Mouse (Mus musculus) CH12.LX (cell line): ENCODE data around the gene Fam213a. TPM values are rescaled to one million over a fixed set of nuclear protein-coding genes. Genes with fewer than 3 reads are reported as not detected.

Experiments
- DNase-seq: peaks from one replicate; pipeline ENCODE4 v3.0.0-alpha.2; 2013; ENCODE audit errors: extremely low read depth
- H3K27ac ChIP-seq: 2 replicates; pipeline ENCODE4 v1.5.1; 2012; ENCODE audit warnings: low read depth, mild to moderate bottlenecking, control low read depth, moderate library complexity; ENCODE audit not compliant: insufficient read depth
- H3K27me3 ChIP-seq: replicated peaks from 2 replicates; pipeline ENCODE3; 2012; ENCODE audit warnings: inconsistent platforms
- H3K36me3 ChIP-seq, 2 experiments: replicated peaks in 1 of 2; 2 replicates each; pipeline versions ENCODE3 to v1.6.1; 2012; ENCODE audit warnings: inconsistent platforms in 1 of 2, low read length in 1 of 2, mild to moderate bottlenecking in 1 of 2, mixed read lengths in 1 of 2, moderate library complexity in 1 of 2; ENCODE audit not compliant: control insufficient read depth in 1 of 2, insufficient read depth in 1 of 2
- H3K4me1 ChIP-seq, 2 experiments: 2 replicates each; pipeline ENCODE4 v1.6.1; 2012; ENCODE audit warnings: inconsistent platforms in 1 of 2, moderate library complexity in 1 of 2; ENCODE audit not compliant: insufficient read depth in 2 of 2, control insufficient read depth in 1 of 2
- H3K4me2 ChIP-seq: 2 replicates; pipeline ENCODE4 v1.6.1; 2012; ENCODE audit warnings: low read depth, mild to moderate bottlenecking, control low read depth; ENCODE audit not compliant: poor library complexity, insufficient read depth, severe bottlenecking
- H3K4me3 ChIP-seq, 3 experiments: fragments of 150-350 bp in 1 of 3; sonication (generic) in 1 of 3; replicated peaks in 1 of 3; 2 replicates each; pipeline versions ENCODE3 to v1.5.1; 2011 to 2012; ENCODE audit warnings: low read depth in 2 of 3, low read length in 2 of 3, mild to moderate bottlenecking in 2 of 3, moderate library complexity in 2 of 3, control low read depth in 1 of 3, improper control_type of control experiment in 1 of 3, inconsistent platforms in 1 of 3, mixed read lengths in 1 of 3; ENCODE audit not compliant: poor library complexity in 1 of 3
- H3K79me2 ChIP-seq: replicated peaks from 2 replicates; pipeline ENCODE4 v1.6.1; 2012; ENCODE audit warnings: mild to moderate bottlenecking, moderate library complexity; ENCODE audit not compliant: control insufficient read depth, poor library complexity, insufficient read depth, severe bottlenecking; ENCODE audit errors: extremely low read depth
- H3K9ac ChIP-seq: 2 replicates; pipeline ENCODE4 v1.6.1; 2012; ENCODE audit warnings: low read depth, mild to moderate bottlenecking, control low read depth, moderate library complexity; ENCODE audit not compliant: insufficient read depth
- H3K9me3 ChIP-seq: replicated peaks from 2 replicates; pipeline ENCODE3; 2012; ENCODE audit warnings: low read length, inconsistent platforms, mixed read lengths
- BHLHE40 ChIP-seq: IDR thresholded peaks from 2 replicates; pipeline ENCODE4 v1.6.1; 2011; ENCODE audit warnings: mild to moderate bottlenecking, low read depth, low read length, improper control_type of control experiment
- CHD1 ChIP-seq: IDR thresholded peaks from 2 replicates; pipeline ENCODE4 v1.6.1; 2012; ENCODE audit warnings: low read depth, low read length, improper control_type of control experiment, inconsistent platforms
- CHD2 ChIP-seq: IDR thresholded peaks from 2 replicates; pipeline ENCODE4 v1.6.1; 2011; ENCODE audit warnings: low read length, improper control_type of control experiment
- CTCF ChIP-seq, 2 experiments: IDR thresholded peaks in 1 of 2; conservative IDR thresholded peaks in 1 of 2; 2 replicates each; pipeline ENCODE4 v1.5.1; 2011 to 2012; ENCODE audit warnings: low read depth in 2 of 2, low read length in 2 of 2, improper control_type of control experiment in 1 of 2, inconsistent platforms in 1 of 2, mild to moderate bottlenecking in 1 of 2, moderate library complexity in 1 of 2
- E2F4 ChIP-seq: IDR thresholded peaks from 2 replicates; pipeline ENCODE4 v1.6.1; 2011; ENCODE audit warnings: low read depth, low read length, improper control_type of control experiment; ENCODE audit not compliant: insufficient replicate concordance
- ELF1 ChIP-seq: IDR thresholded peaks from 2 replicates; pipeline ENCODE4 v1.6.1; 2014; ENCODE audit warnings: low read depth, mild to moderate bottlenecking, inconsistent platforms, low read length, improper control_type of control experiment
- EP300 ChIP-seq: IDR thresholded peaks from 2 replicates; pipeline ENCODE4 v1.6.1; 2011; ENCODE audit warnings: low read length, improper control_type of control experiment
- ETS1 ChIP-seq: conservative IDR thresholded peaks from 2 replicates; pipeline ENCODE4 v1.6.1; 2012; ENCODE audit warnings: low read depth, mild to moderate bottlenecking, inconsistent platforms, low read length, improper control_type of control experiment, moderate library complexity
- GABPA ChIP-seq: IDR thresholded peaks from 2 replicates; pipeline ENCODE4 v1.6.1; 2012; ENCODE audit warnings: low read depth, low read length, improper control_type of control experiment, inconsistent platforms; ENCODE audit not compliant: insufficient replicate concordance
- HCFC1 ChIP-seq: IDR thresholded peaks from 2 replicates; pipeline ENCODE4 v1.6.1; 2012; ENCODE audit warnings: low read depth, mild to moderate bottlenecking, inconsistent platforms, low read length, improper control_type of control experiment
- IRF4 ChIP-seq: IDR thresholded peaks from 2 replicates; pipeline ENCODE4 v1.6.1; 2014; ENCODE audit warnings: low read depth, mild to moderate bottlenecking, inconsistent platforms, low read length, improper control_type of control experiment
- JUN ChIP-seq: IDR thresholded peaks from 2 replicates; pipeline ENCODE4 v1.6.1; 2011; ENCODE audit warnings: low read depth, mild to moderate bottlenecking, low read length, improper control_type of control experiment, moderate library complexity; ENCODE audit not compliant: insufficient read depth
- JUND ChIP-seq: conservative IDR thresholded peaks from 2 replicates; pipeline ENCODE4 v1.6.1; 2011; ENCODE audit warnings: low read depth, low read length, improper control_type of control experiment
- KAT2A ChIP-seq: IDR thresholded peaks from 2 replicates; pipeline ENCODE4 v1.6.1; 2012; ENCODE audit warnings: low read length, improper control_type of control experiment, inconsistent platforms; ENCODE audit not compliant: insufficient replicate concordance
- MAFK ChIP-seq: IDR thresholded peaks from 2 replicates; pipeline ENCODE4 v1.6.1; 2011; ENCODE audit warnings: low read length, improper control_type of control experiment; ENCODE audit not compliant: insufficient replicate concordance
- MAX ChIP-seq: IDR thresholded peaks from 2 replicates; pipeline ENCODE4 v1.6.1; 2011; ENCODE audit warnings: low read length, improper control_type of control experiment
- MAZ ChIP-seq: IDR thresholded peaks from 2 replicates; pipeline ENCODE4 v1.6.1; 2012; ENCODE audit warnings: low read depth, mild to moderate bottlenecking, inconsistent platforms, low read length, improper control_type of control experiment, moderate library complexity
- MEF2A ChIP-seq: IDR thresholded peaks from 2 replicates; pipeline ENCODE4 v1.6.1; 2014; ENCODE audit warnings: low read depth, mild to moderate bottlenecking, inconsistent platforms, low read length, improper control_type of control experiment, borderline replicate concordance
- MXI1 ChIP-seq: IDR thresholded peaks from 2 replicates; pipeline ENCODE4 v1.6.1; 2011; ENCODE audit warnings: mild to moderate bottlenecking, low read depth, low read length, improper control_type of control experiment
- MYC ChIP-seq: IDR thresholded peaks from 2 replicates; pipeline ENCODE4 v1.6.1; 2011; ENCODE audit warnings: low read depth, mild to moderate bottlenecking, improper control_type of control experiment, low read length
- NELFE ChIP-seq: IDR thresholded peaks from 2 replicates; pipeline ENCODE4 v1.6.1; 2011; ENCODE audit warnings: low read depth, low read length, improper control_type of control experiment
- NRF1 ChIP-seq: IDR thresholded peaks from 2 replicates; pipeline ENCODE4 v1.6.1; 2014; ENCODE audit warnings: low read depth, mild to moderate bottlenecking, inconsistent platforms, low read length, improper control_type of control experiment, moderate library complexity
- PAX5 ChIP-seq: IDR thresholded peaks from 2 replicates; pipeline ENCODE4 v1.6.1; 2012; ENCODE audit warnings: low read length, inconsistent platforms, mixed read lengths
- POLR2A ChIP-seq: IDR thresholded peaks from 2 replicates; pipeline ENCODE4 v1.6.1; 2011; ENCODE audit warnings: low read depth, mild to moderate bottlenecking, improper control_type of control experiment, low read length
- POLR2AphosphoS2 ChIP-seq: IDR thresholded peaks from 2 replicates; pipeline ENCODE4 v1.6.1; 2011; ENCODE audit warnings: low read depth, low read length, improper control_type of control experiment
- RAD21 ChIP-seq: IDR thresholded peaks from 2 replicates; pipeline ENCODE4 v1.6.1; 2011; ENCODE audit warnings: low read depth, mild to moderate bottlenecking, low read length, improper control_type of control experiment, moderate library complexity
- RCOR1 ChIP-seq: conservative IDR thresholded peaks from 2 replicates; pipeline ENCODE4 v1.6.1; 2012; ENCODE audit warnings: low read depth, mild to moderate bottlenecking, inconsistent platforms, low read length, improper control_type of control experiment
- SIN3A ChIP-seq: IDR thresholded peaks from 2 replicates; pipeline ENCODE4 v1.6.1; 2012; ENCODE audit warnings: low read length, improper control_type of control experiment, inconsistent platforms
- SMC3 ChIP-seq: IDR thresholded peaks from 2 replicates; pipeline ENCODE4 v1.6.1; 2011; ENCODE audit warnings: low read depth, low read length, improper control_type of control experiment
- TBP ChIP-seq: conservative IDR thresholded peaks from 2 replicates; pipeline ENCODE4 v1.6.1; 2011; ENCODE audit warnings: low read depth, low read length, improper control_type of control experiment
- TCF12 ChIP-seq: IDR thresholded peaks from 2 replicates; pipeline ENCODE4 v1.6.1; 2014; ENCODE audit warnings: low read depth, mild to moderate bottlenecking, inconsistent platforms, low read length, improper control_type of control experiment
- UBTF ChIP-seq: IDR thresholded peaks from 2 replicates; pipeline ENCODE4 v1.6.1; 2012; ENCODE audit warnings: low read depth, mild to moderate bottlenecking, inconsistent platforms, low read length, improper control_type of control experiment, moderate library complexity
- USF1 ChIP-seq: IDR thresholded peaks from 2 replicates; pipeline ENCODE4 v1.6.1; 2014; ENCODE audit warnings: low read depth, mild to moderate bottlenecking, inconsistent platforms, low read length, improper control_type of control experiment
- USF2 ChIP-seq: conservative IDR thresholded peaks from 2 replicates; pipeline ENCODE4 v1.6.1; 2011; ENCODE audit warnings: low read depth, low read length, improper control_type of control experiment
- ZC3H11A ChIP-seq: IDR thresholded peaks from 2 replicates; pipeline ENCODE4 v1.6.1; 2012; ENCODE audit warnings: low read depth, mild to moderate bottlenecking, inconsistent platforms, low read length, improper control_type of control experiment
- ZKSCAN1 ChIP-seq: IDR thresholded peaks from 2 replicates; pipeline ENCODE4 v1.6.1; 2012; ENCODE audit warnings: low read depth, inconsistent platforms, low read length, improper control_type of control experiment, borderline replicate concordance
- ZMIZ1 ChIP-seq: IDR thresholded peaks from 2 replicates; pipeline ENCODE4 v1.6.1; 2012; ENCODE audit warnings: low read depth, mild to moderate bottlenecking, inconsistent platforms, low read length, improper control_type of control experiment
- ZNF384 ChIP-seq: IDR thresholded peaks from 2 replicates; pipeline ENCODE4 v1.6.1; 2012; ENCODE audit warnings: low read depth, low read length, improper control_type of control experiment, inconsistent platforms
- dilution Hi-C: fragments of 300-500 bp; cut with MboI; formaldehyde crosslinking; loops from 2 replicates; pipeline ENCODE4 v1.14.3; 2020; ENCODE audit warnings: low sequenced_read_pairs; ENCODE audit not compliant: extremely low pct_unique_long_range_greater_than_20kb, extremely low pct_ligation_motif_present
- in situ Hi-C: fragments of 300-500 bp; cut with MboI; formaldehyde crosslinking; loops from 3 replicates; pipeline ENCODE4 v1.14.3; 2019; ENCODE audit warnings: low sequenced_read_pairs, low pct_ligation_motif_present, low pct_unique_long_range_greater_than_20kb, mixed read lengths
- polyA plus RNA-seq: library from polyadenylated mRNA; unstranded; fragments of >175 nt; gene quantifications from 2 replicates; pipeline ENCODE4 v1.2.1, GENCODE M21; 2012; ENCODE audit warnings: low read depth; ENCODE audit not compliant: insufficient read length
- total RNA-seq, 2 experiments: library from RNA; depleted of rRNA; stranded (reverse); fragments of 300-350 nt in 1 of 2; fragments of >200 nt in 1 of 2; gene quantifications; 2 replicates each; pipeline ENCODE4 v1.2.3; 2012 to 2014

Fam213a gene
- total and polyA plus RNA-seq, 3 experiments = 11.6 to 17.1 (median 14.1) TPM

DNA sequence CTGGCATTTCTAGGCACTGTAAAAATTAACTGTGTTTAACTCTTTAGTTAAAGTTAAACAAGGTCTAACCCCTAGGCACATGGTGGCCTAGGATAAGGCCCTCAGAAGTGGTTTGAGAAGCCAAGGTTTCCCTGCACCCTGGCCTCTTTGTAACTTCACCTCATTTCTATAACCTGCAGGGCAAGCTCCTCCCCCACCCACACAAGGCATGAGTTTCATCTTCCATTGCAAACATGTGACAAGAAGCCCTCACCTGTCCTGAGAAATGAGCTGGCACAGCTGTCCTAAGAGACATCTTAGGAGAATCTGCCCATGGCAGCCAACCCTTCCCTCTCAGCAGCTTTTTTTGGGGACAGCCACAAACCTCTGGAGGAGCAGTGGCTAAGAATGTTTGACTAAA, 48.7 kb downstream of the Fam213a start:
- Histone ChIP-seq H3K27me3 (no peaks in the 10 kb centered on the region), H3K4me1 (peaks cover 23 to 62% of the 10 kb centered on the region in 2 experiments)
- TF ChIP-seq MAFK (no peak), SIN3A (peak; percentile 65; the same call in 1 of the 2 replicates), JUND (no peak), GABPA (no peak), ELF1 (no peak), NELFE (no peak), JUN (no peak), ZKSCAN1 (no peak), MAZ (no peak), CTCF (conservative IDR thresholded peaks at IDR 0.05 in 1 of 2, IDR thresholded peaks at IDR 0.05 in 1 of 2; ENCODE audit: low read depth in 2 of 2, low read length in 2 of 2) (no peak), NRF1 (no peak), MAX (peak; percentile 60; the same call in 1 of the 2 replicates), IRF4 (peak; percentile 50; the same call in 1 of the 2 replicates), EP300 (peak; percentile 58; the same call in 1 of the 2 replicates), KAT2A (no peak), MYC (peak; percentile 47; the same call in 1 of the 2 replicates), HCFC1 (no peak), MXI1 (peak; percentile 80), ETS1 (peak; percentile 65; the same call in 1 of the 2 replicates), RAD21 (no peak), CHD1 (no peak), ZC3H11A (no peak), ZNF384 (no peak), USF1 (no peak), E2F4 (no peak), TBP (no peak), UBTF (no peak), CHD2 (peak; percentile 61; the same call in 1 of the 2 replicates), PAX5 (no peak), BHLHE40 (peak; percentile 68), USF2 (no peak), ZMIZ1 (no peak), SMC3 (no peak), RCOR1 (no peak), TCF12 (peak; percentile 48), POLR2A (no peak), POLR2AphosphoS2 (no peak), MEF2A (no peak)
- TF ChIP-seq, all 38 proteins: peak for 10
- in situ Hi-C loops = no loop called here
- H3K36me3 ChIP-seq = peaks cover 0 to 3% of the 10 kb centered on the region in 2 experiments
- H3K4me3 ChIP-seq = peak overlapping the region in 2 of 3 experiments; percentile 83 to 84
- dilution Hi-C loops = no loop called here
- H3K27ac ChIP-seq = no peak overlapping the region
- H3K9ac ChIP-seq = no peak overlapping the region; the same call in 1 of the 2 replicates
- H3K4me2 ChIP-seq = peak overlapping the region; percentile 64; the same call in 1 of the 2 replicates
- H3K9me3 ChIP-seq = no peaks in the 10 kb centered on the region
- DNase-seq = no peak
- H3K79me2 ChIP-seq = peaks cover 35% of the 10 kb centered on the region
